Mouse (Mus musculus) layer of hippocampus, postnatal 36 days (tissue): Measurements from ENCODE around the gene Cgnl1. TPM values are rescaled to one million over a fixed set of nuclear protein-coding genes. Genes with fewer than 3 reads are reported as not detected.

ENCODE experiments used
- DNase-seq, 2 experiments: peaks; one replicate each; pipeline ENCODE4 v3.0.0; 2022
- total RNA-seq, 2 experiments: library from RNA; stranded (reverse); gene quantifications; 2 replicates each; pipeline ENCODE4 v1.2.3; 2021

The Cgnl1 gene
- total RNA-seq, result 1 to 10 TPM; 8.4 to 10.0 TPM

DNA sequence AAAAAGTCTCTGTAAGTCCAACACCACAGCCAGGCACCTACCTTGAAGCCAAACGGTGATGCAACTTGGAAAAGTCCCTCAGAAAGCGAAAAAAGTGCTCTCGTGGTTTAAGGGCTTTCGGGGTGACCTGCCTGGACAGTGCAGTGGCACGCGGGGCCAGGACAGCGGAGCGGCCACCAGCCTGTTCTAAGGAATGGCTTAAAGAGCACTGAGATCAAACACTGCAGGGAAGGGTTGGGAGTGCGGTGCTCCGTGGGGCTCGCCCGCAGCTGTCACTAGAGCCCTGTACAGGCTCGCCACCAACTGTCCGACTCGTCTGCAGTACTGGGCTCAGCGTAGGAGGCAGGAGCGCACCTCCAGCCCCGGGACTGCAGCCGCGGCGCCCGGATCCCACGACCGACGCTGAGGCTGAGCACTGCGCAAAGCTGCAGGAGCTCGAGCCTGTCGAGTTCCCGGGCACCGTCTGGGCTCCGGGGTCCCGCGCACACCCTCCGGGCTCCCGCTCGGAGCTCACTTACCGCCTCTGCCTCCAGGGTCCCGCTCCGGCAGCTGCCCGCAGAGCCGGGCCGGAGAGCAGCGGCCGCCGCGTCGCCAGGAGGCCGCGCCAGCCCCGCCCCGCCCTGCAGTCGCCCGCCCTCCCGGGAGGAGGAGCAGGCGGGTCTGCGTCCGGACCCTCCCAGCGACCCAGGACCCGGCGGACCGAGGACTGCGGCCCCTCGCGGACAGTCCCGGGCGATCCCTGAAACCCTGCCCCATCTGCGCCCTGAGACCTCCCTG is at the start of gene Cgnl1:
TSS of gene Cgnl1 (minus strand) at position 612 of the 777 bp plus-strand sequence.
- DNase-seq, result no peak

DNA sequence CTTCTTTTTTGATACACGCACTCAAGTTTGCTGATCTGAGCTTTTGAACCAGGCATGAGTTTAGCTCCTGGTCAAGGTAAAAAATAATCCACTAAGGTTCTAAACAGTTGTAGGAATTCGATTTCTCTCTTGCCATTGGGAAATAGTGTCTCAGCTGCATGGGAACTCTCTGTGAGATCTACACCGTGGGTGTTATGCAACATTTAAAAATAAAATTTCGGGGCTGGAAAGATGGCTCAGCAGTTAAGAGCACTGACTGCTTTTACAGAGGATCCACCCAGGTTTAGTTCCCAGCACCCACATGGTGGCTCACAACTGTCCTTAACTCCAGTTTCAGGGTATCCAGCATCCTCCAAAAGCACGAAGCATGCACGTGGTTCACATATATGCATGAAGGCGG is 47.1 kb upstream of the Cgnl1 start:
- peak; percentile 12 to 18 for DNase-seq

DNA sequence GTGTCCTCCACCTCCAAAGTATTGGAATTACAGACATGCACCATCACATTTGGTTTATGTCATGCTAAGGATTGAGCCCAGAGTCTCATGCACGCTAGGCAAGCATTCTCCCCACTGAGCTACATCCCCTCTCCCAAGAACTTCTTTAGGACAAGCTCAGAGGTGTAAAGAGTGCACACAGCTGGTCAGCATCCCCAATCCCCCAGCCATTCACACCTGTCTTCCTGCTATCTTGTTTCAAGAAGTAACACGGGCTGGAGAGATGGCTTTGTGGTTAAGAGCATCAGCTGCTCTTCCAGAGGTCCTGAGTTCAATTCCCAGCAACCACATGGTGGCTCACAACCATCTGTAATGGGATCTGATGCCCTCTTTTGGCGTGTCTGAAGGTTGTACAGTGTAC is 44.7 kb upstream of the Cgnl1 start:
- DNase-seq, result no peak

DNA sequence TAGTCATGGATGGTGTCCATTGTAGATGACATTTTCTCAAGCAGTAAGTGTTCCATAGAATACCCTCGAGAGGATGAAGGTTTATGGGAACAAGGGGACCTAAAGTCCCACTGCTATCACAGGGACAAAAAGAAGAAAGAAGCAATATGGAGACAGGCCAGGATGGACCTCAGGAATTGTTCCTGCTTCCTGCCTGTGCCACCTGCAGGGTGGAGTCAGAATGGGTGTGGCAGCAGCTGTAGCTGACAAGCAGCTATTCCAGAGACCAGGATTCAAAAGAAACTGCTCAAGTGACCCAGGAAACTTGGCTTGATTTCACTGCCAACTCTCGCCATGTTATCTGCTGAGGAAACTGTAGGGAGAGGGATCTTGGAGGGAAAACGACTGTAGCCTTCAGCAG is 42.2 kb upstream of the Cgnl1 start:
- DNase-seq, result no peak

DNA sequence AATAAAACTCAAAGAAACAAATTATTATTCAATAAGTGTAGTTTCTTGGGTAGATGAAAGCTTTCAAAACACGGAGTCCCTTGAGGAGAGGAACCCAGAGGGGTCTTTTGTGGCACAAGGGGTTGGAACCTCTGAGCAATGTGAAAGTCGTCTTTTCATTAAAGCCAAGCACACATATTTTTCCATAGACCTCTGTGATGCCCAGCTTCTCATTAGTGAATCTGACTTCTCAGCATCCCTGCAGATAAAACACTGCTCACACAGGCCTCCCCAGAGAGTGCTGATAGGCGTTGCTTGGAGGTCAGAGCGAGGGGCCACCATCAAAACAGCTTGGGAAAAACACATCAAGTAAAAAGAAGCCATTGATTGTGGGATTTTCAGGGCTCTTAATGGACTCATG is 41.5 kb upstream of the Cgnl1 start:
- DNase-seq, result no peak

DNA sequence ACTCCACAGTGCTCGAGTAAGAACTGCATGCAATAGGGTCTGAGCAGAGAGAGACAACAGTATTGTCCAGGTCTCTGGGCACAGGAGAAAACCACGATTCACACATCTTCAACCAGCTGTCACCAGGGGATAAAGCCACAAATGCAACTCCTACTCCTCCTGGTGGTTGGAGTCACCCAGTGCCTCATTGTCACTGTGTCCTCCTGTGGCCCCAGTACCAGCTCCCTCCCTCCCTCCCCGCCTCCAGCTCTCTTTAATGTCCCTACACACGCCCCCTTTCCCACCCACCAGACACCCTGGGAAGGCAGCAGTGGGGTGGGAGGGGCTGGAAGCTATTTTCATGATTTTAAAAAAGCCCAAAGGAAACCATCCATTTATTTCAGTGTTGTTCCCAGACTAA is 41.0 kb upstream of the Cgnl1 start:
- DNase-seq, result no peak

DNA sequence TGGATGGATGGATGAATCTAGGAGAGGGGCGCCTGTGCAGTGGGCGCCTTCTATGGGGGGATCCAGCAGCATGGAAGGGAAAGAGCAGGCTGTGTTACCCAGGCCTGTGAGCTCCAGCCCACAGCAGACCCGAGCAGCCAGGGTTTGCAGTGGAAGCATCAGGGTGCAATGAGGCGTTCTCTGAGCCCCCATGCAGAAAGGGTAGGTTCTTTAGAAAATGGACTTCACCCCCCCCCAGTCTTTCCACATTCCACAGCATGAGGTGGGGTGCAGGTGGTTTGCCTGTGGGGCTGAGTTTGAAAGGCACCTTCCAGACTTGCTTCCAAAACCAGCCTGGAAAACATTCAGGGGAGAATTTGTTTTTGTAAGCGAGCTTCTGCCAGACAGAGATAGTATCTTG is 40.0 kb upstream of the Cgnl1 start:
- DNase-seq, result no peak

DNA sequence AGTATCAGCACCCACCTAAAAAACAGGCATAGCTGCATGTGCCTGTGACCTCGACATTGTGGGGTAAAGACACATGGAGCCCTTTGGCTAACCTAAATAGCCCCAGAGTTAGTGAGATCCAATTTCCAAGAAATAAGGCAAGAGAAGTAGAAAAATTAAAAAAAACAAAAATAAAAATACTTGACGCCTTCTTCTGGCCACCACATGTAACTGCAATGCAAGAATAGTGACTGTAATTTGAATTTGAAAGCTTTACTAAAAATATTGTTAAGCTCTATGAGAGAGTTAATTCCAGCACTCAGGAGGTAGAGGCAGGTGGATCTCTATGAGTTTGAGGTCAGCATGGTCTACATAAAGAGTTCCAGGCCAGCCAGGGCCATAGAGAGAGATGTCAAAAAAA is 39.3 kb upstream of the Cgnl1 start:
- DNase-seq, result no peak

DNA sequence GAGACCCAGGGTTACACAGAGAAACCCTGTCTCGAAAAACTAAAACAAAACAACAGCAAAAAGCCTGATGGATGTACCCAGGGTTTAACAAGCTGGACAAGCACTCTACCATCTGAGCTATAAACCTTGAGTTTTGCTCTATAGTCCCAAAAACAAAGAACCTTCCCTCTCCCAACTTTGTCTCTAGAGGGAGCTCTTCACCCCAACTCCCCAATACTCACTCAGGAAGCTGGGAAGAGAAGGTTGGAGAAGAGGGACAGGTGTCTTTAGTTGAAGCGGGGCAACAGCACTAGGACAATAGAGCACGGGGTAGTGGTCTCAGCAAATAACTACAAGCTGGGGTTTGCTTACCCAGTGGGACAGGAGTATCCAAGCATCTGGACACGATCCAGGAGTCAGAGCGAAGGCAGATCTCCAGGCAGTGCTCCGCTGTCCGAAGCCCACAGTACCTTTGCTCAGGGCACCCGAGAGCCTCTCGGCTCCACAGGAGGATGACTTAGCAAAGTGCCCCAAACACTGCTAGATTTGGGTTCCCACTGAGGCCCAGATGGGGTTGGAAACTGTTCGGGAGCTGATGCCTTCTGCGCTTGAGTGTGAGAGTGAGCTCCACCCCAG is 37.3 kb upstream of the Cgnl1 start:
- no peak for DNase-seq

DNA sequence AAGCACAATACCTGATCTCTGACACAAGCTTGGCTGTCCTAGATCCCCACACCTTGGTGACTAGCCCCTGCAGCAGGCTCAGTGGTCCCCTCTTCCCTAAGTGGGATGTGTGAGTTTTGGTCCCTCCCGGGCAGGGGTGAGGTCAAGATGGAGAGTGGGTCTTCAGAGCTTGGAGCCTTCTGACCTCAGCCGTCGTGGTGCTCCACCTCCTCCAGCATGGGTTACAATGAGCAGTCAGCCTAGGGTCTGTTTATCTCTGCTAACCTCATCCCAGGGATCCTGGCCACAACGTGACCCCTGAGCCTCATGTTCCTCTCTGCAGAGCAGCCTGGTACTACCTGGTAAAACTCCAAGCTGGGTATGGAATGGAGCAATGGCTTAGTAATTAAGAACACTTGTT is 36.4 kb upstream of the Cgnl1 start:
- DNase-seq, result no peak

DNA sequence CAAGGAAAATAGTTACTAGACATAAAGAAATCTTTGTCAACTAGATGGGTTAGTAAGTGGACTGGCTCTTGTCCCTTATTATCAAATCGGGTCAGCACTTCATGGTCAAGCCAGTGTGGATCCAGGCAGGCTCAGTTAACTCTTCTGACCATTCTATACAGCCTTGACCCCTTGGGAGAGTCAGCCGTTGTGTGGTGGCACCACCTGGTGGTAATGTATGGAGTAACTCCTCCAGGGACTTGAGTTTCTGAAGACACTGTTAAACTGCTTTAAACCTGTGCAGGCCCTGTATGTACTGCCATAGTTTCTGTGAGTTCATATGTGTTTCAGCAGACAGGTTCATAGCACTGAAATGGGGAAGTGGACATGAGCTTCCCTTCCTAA is 35.0 kb upstream of the Cgnl1 start:
- peak; percentile 54 to 66 for DNase-seq

DNA sequence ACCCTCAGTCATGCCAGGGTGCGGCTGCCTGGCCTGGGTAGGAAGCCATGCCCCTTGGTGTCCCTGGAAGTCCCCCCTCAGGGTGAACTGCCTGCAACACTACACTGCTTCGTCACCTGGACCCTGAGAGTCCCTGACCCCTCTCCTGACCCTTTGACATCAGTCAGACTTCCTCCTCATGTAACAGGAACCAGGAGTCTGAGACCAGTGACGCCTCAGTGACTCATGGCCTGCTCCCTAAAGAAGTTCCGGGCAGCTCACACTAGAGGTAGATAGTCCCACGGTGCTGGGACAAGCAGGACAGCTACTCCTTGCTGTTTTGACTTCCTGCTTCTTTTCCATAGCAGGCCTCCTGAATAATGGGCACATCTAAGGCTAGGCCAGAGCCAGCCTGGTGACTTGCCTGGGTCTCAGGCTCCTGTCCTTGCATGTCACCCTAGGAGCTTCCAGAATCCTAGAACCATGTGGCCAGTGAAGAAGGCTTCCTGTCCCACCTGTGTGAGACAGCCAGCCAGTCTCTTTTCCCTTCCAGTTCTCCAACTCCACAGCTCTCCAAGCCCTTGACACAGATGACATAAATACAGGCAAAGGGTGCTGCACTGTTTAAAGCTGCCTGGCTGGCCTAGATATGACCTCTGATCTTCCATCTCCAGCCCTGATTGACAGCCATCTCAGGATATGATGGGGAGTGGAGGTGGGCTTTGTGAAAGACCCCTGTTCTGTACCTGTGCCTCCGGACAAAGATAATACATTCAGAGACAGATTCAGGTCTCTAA is 34.4 kb upstream of the Cgnl1 start:
- no peak for DNase-seq

DNA sequence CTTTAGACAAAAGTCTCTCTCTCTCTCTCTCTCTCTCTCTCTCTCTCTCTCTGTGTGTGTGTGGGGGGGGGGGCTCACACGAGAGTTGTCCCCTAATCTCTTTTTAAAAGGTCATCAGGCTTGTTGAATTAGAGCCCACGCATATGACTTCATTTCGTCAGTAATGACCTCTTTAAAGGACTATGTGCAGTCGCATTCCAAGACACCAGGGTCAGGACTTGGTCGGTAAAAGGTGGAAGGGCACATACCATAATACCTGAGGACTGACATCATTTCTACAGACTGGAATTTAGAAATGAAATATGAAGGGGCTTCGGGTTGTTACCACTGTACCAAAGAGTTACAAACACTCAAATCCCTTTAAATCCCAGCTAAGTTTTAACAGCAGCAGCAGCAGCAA is 32.7 kb upstream of the Cgnl1 start:
- no peak for DNase-seq

DNA sequence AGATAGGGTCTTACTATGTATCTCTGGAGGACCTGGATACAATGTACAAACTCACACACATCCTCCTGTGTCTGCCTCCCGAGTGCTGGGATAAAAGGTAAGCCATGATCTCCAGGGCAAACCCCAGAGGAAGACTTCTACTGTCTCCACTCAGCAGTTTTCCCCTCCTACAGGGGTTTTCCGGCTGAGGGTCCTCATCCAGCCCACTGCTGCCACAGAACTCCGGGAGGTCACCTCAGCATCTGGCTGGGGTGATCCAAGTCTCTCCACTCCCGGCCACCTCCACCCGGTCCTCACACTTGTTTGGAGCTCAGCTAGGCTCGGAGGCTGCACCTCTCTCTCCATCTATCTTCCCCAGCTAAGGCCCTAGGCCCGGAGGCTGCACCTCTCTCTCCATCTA is 31.9 kb upstream of the Cgnl1 start:
- no peak for DNase-seq

DNA sequence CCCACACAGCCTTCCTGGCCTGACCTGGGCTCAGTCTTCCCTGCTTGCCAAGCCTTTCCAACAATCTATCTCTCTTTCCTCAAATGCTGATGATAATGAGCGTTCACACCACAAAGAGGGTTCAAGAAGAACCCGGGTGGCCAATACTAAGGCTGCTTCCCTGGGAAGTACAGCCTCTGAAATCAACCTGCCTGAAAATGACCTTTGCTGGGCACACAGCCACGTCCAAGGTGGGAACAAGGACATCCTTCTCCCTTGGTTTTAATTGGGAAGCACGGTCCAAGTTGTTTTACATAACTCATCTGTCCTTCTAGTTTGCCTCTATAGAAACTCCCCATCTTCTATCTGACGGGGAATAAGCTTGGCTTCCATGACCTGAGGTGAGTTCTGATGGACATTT is 28.2 kb upstream of the Cgnl1 start:
- DNase-seq, result no peak

DNA sequence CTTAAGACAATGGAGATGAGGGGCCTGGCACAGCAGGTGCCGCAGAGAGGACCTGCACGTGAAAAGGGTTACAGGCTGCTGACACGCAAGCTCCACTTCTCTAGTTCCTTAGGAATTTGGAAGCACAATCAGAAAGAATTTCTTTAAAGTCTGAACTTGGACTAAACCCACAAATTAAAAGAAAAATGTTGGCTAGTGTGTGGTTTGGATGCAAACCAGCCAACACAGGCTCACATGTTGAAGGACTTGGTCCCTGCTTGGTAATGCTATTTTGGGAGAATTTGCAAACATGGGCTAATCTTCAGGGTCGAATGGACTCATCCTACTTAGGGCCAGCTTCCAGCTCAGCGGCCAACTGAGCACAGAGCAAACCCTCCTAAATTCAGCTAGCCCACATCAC is 26.8 kb upstream of the Cgnl1 start:
- no peak for DNase-seq

DNA sequence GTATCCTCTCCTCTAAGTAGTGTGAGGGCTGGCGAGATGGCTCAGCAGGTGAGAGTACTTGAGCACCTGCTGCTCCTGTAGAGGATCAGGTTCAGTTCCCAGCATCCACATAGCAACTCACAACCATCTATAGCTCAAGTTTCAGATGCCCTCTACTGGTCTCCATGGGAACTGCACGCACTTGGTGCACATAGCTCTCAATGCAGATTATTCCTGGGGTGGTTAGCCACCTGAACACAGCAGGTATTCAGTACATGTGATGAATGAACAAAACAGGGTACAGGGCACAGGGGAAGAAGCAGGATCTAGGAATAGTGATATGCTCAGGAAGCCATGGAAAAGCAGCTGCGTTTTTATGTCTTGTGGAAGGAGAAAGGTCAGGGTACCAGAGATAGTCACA is 6.0 kb upstream of the Cgnl1 start:
- no peak for DNase-seq

DNA sequence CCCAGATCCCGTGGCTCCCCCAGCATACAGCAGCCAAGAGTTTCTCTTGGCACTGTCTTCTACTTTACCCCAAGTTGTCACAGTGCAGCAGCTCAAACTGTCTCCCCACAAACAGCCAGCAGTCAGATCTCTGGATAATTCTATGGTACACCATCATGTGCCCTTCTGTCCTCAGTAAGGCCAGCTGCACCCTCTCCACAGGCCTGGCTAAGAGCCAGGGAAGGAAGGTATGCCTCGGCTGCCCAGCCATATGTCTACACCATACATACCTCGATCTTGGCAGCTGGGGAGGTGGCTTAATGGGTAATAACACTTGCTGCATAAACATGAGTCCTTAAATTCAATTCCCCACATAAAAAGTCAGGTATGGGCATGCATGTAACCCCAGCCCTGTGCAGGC is 4.9 kb upstream of the Cgnl1 start:
- no peak for DNase-seq

DNA sequence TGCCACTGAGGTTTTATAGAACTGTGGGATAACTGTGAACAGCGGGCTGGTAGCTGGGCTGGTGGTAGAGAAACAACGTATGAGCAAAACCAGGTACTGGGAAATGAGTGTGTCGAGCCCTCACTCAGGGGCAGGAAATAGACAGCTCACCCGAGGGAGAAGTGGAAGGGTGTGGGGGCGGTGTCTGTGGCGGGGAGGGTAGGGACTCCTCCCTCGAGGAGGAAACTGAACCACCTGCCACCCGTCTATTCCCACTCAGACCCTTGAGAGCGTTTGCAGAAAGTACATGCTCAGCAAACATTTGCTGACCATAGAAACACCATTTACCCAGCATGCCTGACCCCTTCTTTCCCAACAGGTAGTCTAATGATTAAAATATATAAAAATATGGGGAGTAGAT is 2.2 kb upstream of the Cgnl1 start:
- no peak for DNase-seq

DNA sequence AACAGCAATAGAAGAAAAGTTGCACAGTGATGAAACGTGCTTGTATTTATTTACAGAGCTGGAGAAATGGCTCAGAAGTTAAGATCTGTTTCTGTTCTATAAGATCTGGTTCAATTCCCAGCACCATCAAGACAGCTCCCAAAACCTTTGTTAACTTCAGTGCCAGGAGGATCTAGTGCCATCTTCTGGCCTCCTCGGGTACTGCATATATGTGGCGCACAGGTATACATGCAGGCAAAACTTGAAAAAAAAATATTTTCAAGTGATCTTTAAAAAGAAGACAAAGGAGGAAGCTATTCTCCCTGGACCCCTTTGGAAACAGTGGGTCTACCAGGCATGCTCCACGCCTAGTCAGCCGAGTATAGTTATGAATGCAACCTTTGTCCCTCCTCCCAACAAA is 936 bp upstream of the Cgnl1 start:
- DNase-seq, result no peak

DNA sequence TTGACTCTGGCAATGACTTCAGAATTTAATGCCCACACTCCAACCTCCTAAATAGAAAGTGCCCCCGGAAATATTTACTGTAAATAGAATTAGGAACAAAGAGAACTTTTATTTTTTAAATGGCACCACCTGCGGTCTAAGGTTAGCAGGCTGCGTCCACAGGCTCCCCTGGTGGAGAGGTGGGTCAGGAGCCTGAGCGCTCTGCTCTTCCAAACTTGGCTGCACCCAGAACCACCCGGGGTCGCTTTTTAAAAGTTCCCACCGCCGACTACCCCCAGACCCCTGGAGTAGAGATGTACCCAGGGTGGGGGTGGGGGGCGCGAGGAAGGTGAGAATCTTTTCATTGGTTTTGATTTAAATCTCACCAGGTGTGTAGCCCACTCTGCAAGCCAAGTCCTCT is 918 bp downstream of the Cgnl1 start:
- DNase-seq, result no peak

DNA sequence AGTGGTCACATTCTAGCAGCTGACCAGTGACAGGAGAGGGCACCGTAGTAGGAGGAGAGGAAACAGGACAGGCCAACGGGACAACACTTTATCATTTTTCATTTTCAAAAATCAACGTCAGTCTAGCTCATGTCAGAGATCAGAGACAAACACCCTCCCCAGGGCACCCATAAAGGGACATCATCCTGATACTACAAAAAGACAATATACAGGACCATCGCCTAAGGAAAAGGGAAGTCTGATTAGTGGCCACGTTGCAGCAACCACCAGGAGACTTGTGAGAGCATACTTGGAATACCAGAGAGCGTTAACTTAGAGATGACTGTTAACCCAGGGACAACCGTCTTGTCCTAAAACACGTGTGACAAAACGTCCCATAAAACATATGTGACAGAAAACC is 1.7 kb downstream of the Cgnl1 start:
- DNase-seq, result no peak

DNA sequence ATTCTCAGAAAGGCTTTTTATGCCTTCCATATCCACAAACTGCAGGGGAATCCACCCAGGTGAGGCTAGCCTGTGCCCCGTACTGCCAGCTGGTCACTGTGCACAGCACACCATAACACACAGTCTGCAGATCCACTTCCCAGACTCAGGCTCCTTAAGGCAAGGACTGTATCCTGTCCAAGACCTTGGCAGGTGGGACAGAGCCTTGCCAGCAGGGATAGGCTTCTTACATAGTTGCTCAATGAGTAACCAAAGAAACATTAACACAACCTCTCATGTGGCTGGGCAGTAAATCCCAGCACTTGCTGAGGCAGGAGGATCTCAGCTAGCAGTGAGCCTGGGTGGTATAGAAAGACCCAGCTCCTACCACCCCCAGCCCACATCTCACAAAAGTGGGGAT is 3.3 kb downstream of the Cgnl1 start:
- no peak for DNase-seq

DNA sequence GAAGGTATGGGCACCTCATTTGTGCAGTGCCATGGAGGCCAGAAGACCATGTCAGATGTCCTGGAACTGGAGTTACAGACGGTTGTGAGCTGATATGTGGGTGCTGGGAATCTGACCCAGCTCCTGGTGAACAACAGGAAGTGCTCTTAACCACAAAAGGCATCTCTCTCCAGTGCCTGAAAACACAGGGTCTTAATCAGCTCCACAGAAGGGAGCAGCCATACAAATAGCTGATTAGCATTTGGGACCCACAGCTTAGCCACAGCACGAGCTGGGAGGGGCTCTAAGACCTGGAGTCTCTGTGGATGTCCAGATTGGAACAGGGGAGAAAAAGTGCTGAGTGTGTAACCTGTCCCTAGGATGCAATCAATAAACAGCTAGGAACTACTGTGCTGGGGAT is 4.5 kb downstream of the Cgnl1 start:
- DNase-seq, result no peak
